Mouse (Mus musculus) ES-Bruce4 (cell line): Measurements from ENCODE around the gene Theg. TPM values are rescaled to one million over a fixed set of nuclear protein-coding genes. Genes with fewer than 3 reads are reported as not detected.

Source experiments
- H3K27ac ChIP-seq: 2 replicates; pipeline ENCODE4 v1.5.1; 2012; ENCODE audit warnings: low read length, inconsistent platforms; ENCODE audit not compliant: insufficient read depth
- H3K27me3 ChIP-seq: 2 replicates; pipeline ENCODE4 v1.6.1; 2012; ENCODE audit warnings: mild to moderate bottlenecking, low read length, inconsistent platforms; ENCODE audit not compliant: control insufficient read depth, poor library complexity, insufficient read depth, severe bottlenecking
- H3K36me3 ChIP-seq: 2 replicates; pipeline ENCODE4 v1.6.1; 2012; ENCODE audit warnings: inconsistent platforms, mild to moderate bottlenecking, low read length, moderate library complexity; ENCODE audit not compliant: control insufficient read depth, poor library complexity, insufficient read depth, severe bottlenecking
- H3K4me1 ChIP-seq: one replicate; pipeline ENCODE4 v1.8.1; 2011; ENCODE audit warnings: low read length; ENCODE audit not compliant: control insufficient read depth, insufficient read depth
- H3K4me3 ChIP-seq: 2 replicates; pipeline ENCODE4 v1.5.1; 2011; ENCODE audit warnings: low read depth, mild to moderate bottlenecking, low read length
- H3K9ac ChIP-seq: 2 replicates; pipeline ENCODE4 v1.6.1; 2012; ENCODE audit warnings: low read depth, mild to moderate bottlenecking, inconsistent platforms; ENCODE audit not compliant: poor library complexity, severe bottlenecking
- H3K9me3 ChIP-seq: replicated peaks from 2 replicates; pipeline ENCODE4 v1.6.1; 2012; ENCODE audit warnings: mild to moderate bottlenecking, low read length, inconsistent platforms; ENCODE audit not compliant: control insufficient read depth, poor library complexity, insufficient read depth, severe bottlenecking
- CTCF ChIP-seq: IDR thresholded peaks from one replicate; pipeline ENCODE4 v1.8.1; 2011; ENCODE audit warnings: low read depth, low read length
- EP300 ChIP-seq: IDR thresholded peaks from 2 replicates; pipeline ENCODE4 v1.6.1; 2011; ENCODE audit warnings: low read depth, low read length; ENCODE audit not compliant: insufficient read depth
- POLR2A ChIP-seq: IDR thresholded peaks from one replicate; pipeline ENCODE4 v1.8.1; 2011; ENCODE audit warnings: low read length; ENCODE audit not compliant: insufficient read depth
- polyA plus RNA-seq: library from polyadenylated mRNA; stranded (reverse); fragments of >200 nt; gene quantifications from 2 replicates; pipeline ENCODE4 v1.2.4, GENCODE M21; 2011; ENCODE audit warnings: low read depth; ENCODE audit not compliant: missing spikeins, insufficient read depth, insufficient read length

Gene Theg
- polyA plus RNA-seq, 1 experiment: not detected

DNA sequence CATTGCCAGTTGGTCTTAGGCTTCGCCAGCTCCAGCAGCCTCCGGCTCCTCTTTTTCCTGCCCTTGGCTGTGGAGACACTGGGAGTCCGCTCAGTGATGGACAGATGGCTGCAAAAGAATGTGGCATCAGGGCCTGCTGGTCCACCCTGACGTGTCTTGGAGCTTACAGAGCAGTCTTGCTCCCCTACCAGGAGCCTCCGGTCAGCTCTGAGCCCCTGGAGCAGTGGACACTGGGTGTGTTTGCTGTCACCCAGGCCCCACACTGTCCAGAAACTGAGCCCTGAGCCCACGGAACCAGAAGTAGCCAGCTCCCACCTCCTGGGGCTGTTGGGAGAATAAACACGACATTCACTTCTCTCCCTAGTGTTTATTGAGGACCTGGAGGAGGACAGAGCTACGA, 888 bp downstream of the Theg start:
- TF ChIP-seq POLR2A (no peak), EP300 (no peak), CTCF (no peak)
- Histone ChIP-seq H3K4me1 (no peaks in the 10 kb centered on the region), H3K36me3 (no peaks in the 10 kb centered on the region), H3K9me3 (no peaks in the 10 kb centered on the region), H3K27me3 (no peaks in the 10 kb centered on the region), H3K27ac (no peak overlapping the region), H3K4me3 (no peak overlapping the region), H3K9ac (no peak overlapping the region)

DNA sequence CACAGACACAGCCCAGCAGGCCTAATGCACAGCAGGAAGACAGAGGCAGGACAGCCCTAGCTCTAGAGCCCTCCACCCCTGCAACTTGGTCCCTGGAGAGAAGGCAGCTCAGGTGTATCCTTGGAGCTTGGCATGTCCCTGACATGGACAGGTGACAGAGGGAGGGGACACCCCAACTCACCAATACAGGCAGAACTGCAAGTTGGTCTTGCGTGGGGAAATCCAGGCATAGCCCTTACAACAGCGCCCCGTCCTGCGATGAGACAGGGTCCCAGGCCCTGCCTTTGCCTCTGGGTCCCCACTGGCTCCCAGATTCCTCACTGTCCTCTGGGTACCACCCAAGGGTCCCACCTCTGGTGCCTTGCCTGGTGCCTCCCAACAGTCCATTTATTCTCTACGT, 1.4 kb downstream of the Theg start:
- Histone ChIP-seq H3K27ac (no peak overlapping the region), H3K27me3 (no peaks in the 10 kb centered on the region), H3K9ac (no peak overlapping the region), H3K4me3 (no peak overlapping the region), H3K36me3 (no peaks in the 10 kb centered on the region), H3K9me3 (no peaks in the 10 kb centered on the region), H3K4me1 (no peaks in the 10 kb centered on the region)
- TF ChIP-seq CTCF (no peak), EP300 (no peak), POLR2A (no peak)

DNA sequence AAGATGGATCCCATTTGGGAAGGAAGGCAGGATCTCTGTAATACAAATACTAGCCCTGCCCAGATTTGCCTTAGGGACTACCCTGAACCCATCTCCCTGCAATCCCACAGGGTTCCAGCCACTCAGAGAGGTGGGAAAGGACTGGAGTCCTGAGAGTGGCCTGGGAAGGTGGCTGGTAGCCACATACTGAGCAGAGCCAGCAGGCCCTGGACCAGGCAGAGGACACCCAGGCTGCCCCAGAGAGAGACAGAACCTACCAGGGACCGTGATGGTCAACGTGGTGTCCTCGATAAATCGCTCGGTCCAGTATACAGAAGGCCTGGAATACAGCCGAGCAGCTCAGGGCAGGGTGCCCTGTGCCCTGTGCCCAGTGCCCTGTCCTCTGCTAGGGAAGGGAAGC, 2.0 kb downstream of the Theg start:
- Histone ChIP-seq H3K27ac (no peak overlapping the region), H3K36me3 (no peaks in the 10 kb centered on the region), H3K9ac (no peak overlapping the region), H3K4me1 (no peaks in the 10 kb centered on the region), H3K9me3 (no peaks in the 10 kb centered on the region), H3K27me3 (no peaks in the 10 kb centered on the region), H3K4me3 (no peak overlapping the region)
- no peak for TF ChIP-seq POLR2A
- no peak for TF ChIP-seq CTCF
- TF ChIP-seq EP300: no peak

DNA sequence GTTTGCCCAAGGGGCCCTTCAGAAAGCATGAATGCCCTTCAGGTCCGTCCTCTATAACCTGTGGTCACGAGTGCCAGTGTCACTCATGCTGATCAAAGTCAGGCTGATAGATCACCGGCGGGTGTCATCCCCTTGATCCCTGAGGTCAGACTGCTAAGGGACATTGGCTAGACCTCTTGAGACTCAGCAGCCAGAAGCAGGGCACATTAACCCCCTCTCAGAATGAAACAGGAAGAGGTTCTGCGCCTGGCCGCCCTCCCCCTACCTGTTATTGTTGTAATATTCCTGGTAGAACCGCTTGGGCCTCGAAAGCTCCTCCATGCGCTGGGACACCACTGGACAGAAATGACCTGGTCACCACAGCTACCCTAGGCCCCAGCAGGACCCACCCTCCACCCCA, 2.7 kb downstream of the Theg start:
- no peaks in the 10 kb centered on the region for H3K9me3 ChIP-seq
- no peak overlapping the region for H3K27ac ChIP-seq
- H3K4me3 ChIP-seq: no peak overlapping the region
- H3K4me1 ChIP-seq: no peaks in the 10 kb centered on the region
- no peak for TF ChIP-seq EP300
- no peak for TF ChIP-seq POLR2A
- no peak for TF ChIP-seq CTCF
- H3K36me3 ChIP-seq: no peaks in the 10 kb centered on the region
- H3K9ac ChIP-seq: no peak overlapping the region
- no peaks in the 10 kb centered on the region for H3K27me3 ChIP-seq

DNA sequence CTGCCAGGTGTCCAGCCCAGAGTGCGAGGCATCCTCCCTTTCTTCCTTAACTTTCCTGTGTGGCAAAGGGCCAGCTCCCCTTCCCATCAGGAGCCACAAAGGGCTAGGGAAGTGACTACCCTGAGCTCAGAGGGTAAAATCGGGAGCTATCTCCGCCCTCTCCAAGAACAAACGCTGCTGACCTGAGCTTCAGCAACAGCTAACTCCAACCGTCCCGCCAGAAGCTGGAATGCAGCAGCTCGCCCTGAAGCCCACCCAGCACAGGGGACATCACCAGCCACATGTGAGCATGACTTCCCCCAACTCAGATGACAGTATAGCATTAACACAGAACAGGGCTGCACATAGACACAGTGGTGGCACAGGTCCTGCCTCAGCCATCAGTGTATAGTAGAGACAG, 3.1 kb downstream of the Theg start:
- no peak for TF ChIP-seq POLR2A
- TF ChIP-seq EP300: no peak
- TF ChIP-seq CTCF: no peak
- H3K9me3 ChIP-seq: no peaks in the 10 kb centered on the region
- no peak overlapping the region for H3K9ac ChIP-seq
- H3K4me1 ChIP-seq: no peaks in the 10 kb centered on the region
- H3K27ac ChIP-seq: no peak overlapping the region
- H3K4me3 ChIP-seq: no peak overlapping the region
- H3K27me3 ChIP-seq: no peaks in the 10 kb centered on the region
- H3K36me3 ChIP-seq: no peaks in the 10 kb centered on the region

DNA sequence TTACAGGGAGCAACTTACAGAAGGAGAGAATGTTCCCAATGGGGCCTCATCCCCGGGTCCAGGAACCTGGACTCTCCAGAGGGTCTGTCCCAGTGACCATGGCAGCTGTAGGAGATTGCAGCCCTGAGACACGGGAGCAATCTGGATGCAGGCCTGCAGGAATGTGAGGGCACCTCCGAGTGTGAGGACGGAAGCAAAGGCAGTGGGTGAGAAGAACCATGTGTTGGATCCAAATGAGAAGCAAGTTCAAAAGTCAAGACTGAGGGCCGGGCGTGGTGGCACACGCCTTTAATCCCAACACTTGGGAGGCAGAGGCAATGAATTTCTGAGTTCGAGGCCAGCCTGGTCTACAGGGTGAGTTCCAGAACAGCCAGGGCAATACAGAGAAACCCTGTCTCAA, 5.6 kb downstream of the Theg start:
- Histone ChIP-seq H3K4me3 (no peak overlapping the region), H3K4me1 (no peaks in the 10 kb centered on the region), H3K36me3 (no peaks in the 10 kb centered on the region), H3K9me3 (no peaks in the 10 kb centered on the region), H3K27me3 (no peaks in the 10 kb centered on the region), H3K27ac (no peak overlapping the region), H3K9ac (no peak overlapping the region)
- TF ChIP-seq POLR2A (no peak), EP300 (no peak), CTCF (no peak)
